Mouse (Mus musculus) liver, embryonic 13.5 days (tissue): Measurements from ENCODE around the gene Pdcd2l. TPM values are rescaled to one million over a fixed set of nuclear protein-coding genes. Genes with fewer than 3 reads are reported as not detected.

Source experiments
- polyA plus RNA-seq: library from polyadenylated mRNA; unstranded; fragments of >200 nt; fragmentation: Nextera tagmentation; extraction: Ambion mirVana; gene quantifications from 2 replicates; pipeline ENCODE4 v1.2.1, GENCODE M21; 2015

Pdcd2l gene
- polyA plus RNA-seq, 1 experiment from 2014 or later = 32.1 TPM

Other genes with a start within 250 kb of the Pdcd2l start
- not detected in 2 replicates for gene Scgb2b27, start 182.7 kb downstream of the Pdcd2l start, polyA plus RNA-seq
- gene Scgb1b27, start 175.2 kb downstream of the Pdcd2l start, polyA plus RNA-seq = not detected in 2 replicates
- gene Scgb1b30, start 101.2 kb downstream of the Pdcd2l start, polyA plus RNA-seq = not detected in 2 replicates
- 0.34 and 0.58 TPM in 2 replicates for gene Wtip, start 63.4 kb downstream of the Pdcd2l start, polyA plus RNA-seq
- 131 and 146 TPM in 2 replicates for gene Uba2, start 27.1 kb downstream of the Pdcd2l start, polyA plus RNA-seq
- gene Gpi1, start 33.7 kb upstream of the Pdcd2l start, polyA plus RNA-seq = 137 and 150 TPM in 2 replicates
- not detected in 2 replicates for gene Gm6096, start 54.4 kb upstream of the Pdcd2l start, polyA plus RNA-seq
- 11.0 and 19.0 TPM in 2 replicates for gene 4931406P16Rik, start 116.9 kb upstream of the Pdcd2l start, polyA plus RNA-seq
- 46.9 and 51.8 TPM in 2 replicates for gene Lsm14a, start 196.7 kb upstream of the Pdcd2l start, polyA plus RNA-seq